Mouse (Mus musculus): ENCODE measurements at regions not wholly inside any gene's neighbourhood (a gene's known extent, or its start where the extent isn't known, plus 50 kb on each side); places are given as distances from the start of the nearest gene placed in this dataset.

GRCm38 (mm10) chr16:24295626-24296440 is 97.5 kb upstream of the Lpp start:
- no peak for TF ChIP-seq POLR2A (IDR thresholded peaks at IDR 0.05; ENCODE audit: control insufficient read depth, extremely low read depth, insufficient read depth, low read length, poor library complexity)
- no peak for TF ChIP-seq CTCF (IDR thresholded peaks at IDR 0.05; ENCODE audit: borderline replicate concordance, control insufficient read depth, extremely low read depth, insufficient read depth, low read length, poor library complexity)
